Mouse (Mus musculus) lung, embryonic 15.5 days (tissue): ENCODE results near the gene Btbd35f21. TPM values are rescaled to one million over a fixed set of nuclear protein-coding genes. Genes with fewer than 3 reads are reported as not detected.
"Not testable (repeated sequence)": the region's sequence is repeated elsewhere in the genome, so short reads cannot be mapped to it uniquely, and the experiment has no call there.

Source experiments
- ATAC-seq: fragments of 200-750 bp; cut with Nextera tagmentation; 2 replicates; pipeline ENCODE4 v1.8.0; 2017; ENCODE audit warnings: moderate number of reproducible peaks, borderline replicate concordance; ENCODE audit not compliant: low FRiP score, low TSS enrichment; ENCODE audit errors: extremely low read depth
- H3K27ac ChIP-seq: fragments of 300-500 bp; sonication (generic); 2 replicates; pipeline ENCODE4 v1.5.1; 2015; ENCODE audit warnings: moderate library complexity, mild to moderate bottlenecking, inconsistent platforms
- H3K27me3 ChIP-seq: fragments of 300-500 bp; sonication (generic); 2 replicates; pipeline ENCODE4 v1.6.1; 2015; ENCODE audit warnings: inconsistent platforms
- H3K36me3 ChIP-seq: fragments of 300-500 bp; sonication (generic); 2 replicates; pipeline ENCODE4 v1.6.1; 2015; ENCODE audit warnings: inconsistent platforms
- H3K4me1 ChIP-seq: fragments of 300-500 bp; sonication (generic); 2 replicates; pipeline ENCODE4 v1.6.1; 2015; ENCODE audit warnings: inconsistent platforms
- H3K4me2 ChIP-seq: fragments of 300-500 bp; sonication (generic); 2 replicates; pipeline ENCODE4 v1.6.1; 2015; ENCODE audit warnings: inconsistent platforms, mild to moderate bottlenecking, moderate library complexity
- H3K4me3 ChIP-seq: fragments of 300-500 bp; sonication (generic); 2 replicates; pipeline ENCODE4 v1.5.1; 2015; ENCODE audit warnings: mild to moderate bottlenecking, inconsistent platforms
- H3K9ac ChIP-seq: fragments of 300-500 bp; sonication (generic); 2 replicates; pipeline ENCODE4 v1.6.1; 2015; ENCODE audit warnings: inconsistent platforms
- H3K9me3 ChIP-seq: fragments of 300-500 bp; sonication (generic); 2 replicates; pipeline ENCODE4 v1.6.1; 2016; ENCODE audit warnings: inconsistent platforms
- WGBS: fragments of 180-500 bp; shearing (Covaris S2); methylation state at CpG from one replicate; pipeline ENCODE4 v1.1.7; 2015; 5-methylcytosine and 5-hydroxymethylcytosine counted together
- polyA plus RNA-seq: library from polyadenylated mRNA; unstranded; fragments of >200 nt; fragmentation: Nextera tagmentation; extraction: Ambion mirVana; gene quantifications from 2 replicates; pipeline ENCODE4 v1.2.1, GENCODE M21; 2015

Btbd35f21 gene
- not detected in 2 replicates for polyA plus RNA-seq

- not testable (repeated sequence) for ATAC-seq, H3K27me3 ChIP-seq, H3K4me2 ChIP-seq, H3K9me3 ChIP-seq, H3K9ac ChIP-seq, H3K4me1 ChIP-seq, H3K36me3 ChIP-seq, H3K27ac ChIP-seq, H3K4me3 ChIP-seq
- WGBS: 83% methylated on average over 1 of the region's 2 CpGs
Measured at GRCm38 (mm10) chrX:32725809-32726208, at the start of gene Btbd35f21. TSS of gene Btbd35f21 (plus strand) at chrX:32726109.

Other genes starting within 250 kb of the Btbd35f21 start
- gene Btbd35f1, start 166.1 kb upstream of the Btbd35f21 start, polyA plus RNA-seq: not detected in 2 replicates
- not detected in 2 replicates for gene Gm5926, start 75.4 kb upstream of the Btbd35f21 start, polyA plus RNA-seq
- gene Btbd35f30, start 168.5 kb downstream of the Btbd35f21 start, polyA plus RNA-seq: not detected in 2 replicates
- gene Gm21789, start 215.7 kb downstream of the Btbd35f21 start, polyA plus RNA-seq: not detected in 2 replicates
- gene Btbd35f5, start 247.8 kb downstream of the Btbd35f21 start, polyA plus RNA-seq: not detected in 2 replicates